Mouse (Mus musculus): ENCODE measurements around the gene Rhbdd3.
A peak's percentile ranks its signal among the peaks of the same experiment; 100 is the strongest.

Rhbdd3 gene

DNA sequence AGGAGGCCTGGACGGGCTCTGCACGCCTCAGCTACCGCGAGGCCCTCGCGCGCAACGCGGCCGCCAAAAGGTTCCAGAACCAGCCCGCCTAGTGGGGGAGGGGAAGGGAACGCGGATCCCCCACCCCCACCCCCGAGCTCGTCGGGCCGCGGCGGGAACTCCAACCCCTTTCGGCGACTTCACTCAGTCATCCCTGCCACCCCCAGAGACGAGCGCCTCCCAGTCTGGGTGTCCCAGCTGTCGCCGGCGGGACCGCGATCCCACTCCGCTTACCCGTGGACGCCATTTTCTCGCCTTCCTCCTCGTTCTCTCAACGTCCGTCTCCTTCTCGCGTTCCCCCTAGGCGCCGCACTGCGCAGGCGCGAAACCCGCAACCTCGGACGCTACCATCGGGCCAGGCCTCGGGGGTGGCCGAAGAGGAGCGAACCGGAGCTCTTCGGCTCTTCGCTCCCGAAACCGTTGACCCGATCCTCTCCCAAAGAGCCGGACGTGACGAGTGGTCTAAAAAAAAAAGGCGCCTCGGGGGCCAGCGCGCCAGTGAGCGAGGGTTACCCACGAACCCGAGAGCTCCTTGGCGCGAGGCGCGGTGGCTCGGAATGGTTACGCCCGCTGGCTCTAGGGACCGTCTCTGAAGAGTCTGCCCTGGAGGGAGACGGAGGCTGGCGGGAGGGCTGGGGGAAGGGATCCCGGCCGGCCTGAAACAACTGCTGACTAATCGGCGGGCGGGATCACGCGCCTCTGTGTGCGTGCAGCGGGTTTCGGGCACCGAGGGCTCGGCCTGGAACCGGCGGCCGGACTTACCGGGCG, at the start of gene Rhbdd3, which contains the start of gene Ewsr1:
TSS of gene Rhbdd3 (plus strand) at position 191 of the 807 bp plus-strand sequence.
TSS of gene Ewsr1 (minus strand) at position 531 of the 807 bp plus-strand sequence.
- DNase-seq: peak; percentile 98 to 100

DNA sequence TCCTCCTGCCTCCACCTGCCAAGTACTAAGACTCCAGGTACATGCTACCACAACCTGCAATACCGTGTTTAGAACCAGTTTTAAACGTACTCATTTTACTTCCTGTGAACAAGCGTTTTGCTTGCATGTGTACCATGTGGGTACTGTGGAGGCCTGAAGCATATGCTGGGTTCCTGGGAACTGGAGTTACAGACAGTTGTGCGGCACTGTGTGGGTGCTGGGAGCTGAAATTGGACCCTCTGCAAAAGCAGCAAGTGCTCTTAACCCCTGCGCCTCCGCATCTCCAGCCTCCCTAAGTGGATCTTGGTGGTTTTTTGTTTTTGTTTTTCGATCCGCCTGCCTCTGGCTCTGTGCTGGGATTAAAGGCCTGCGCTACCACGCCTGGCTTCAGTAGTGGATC, 47.1 kb upstream of the Rhbdd3 start:
- no peak for DNase-seq

DNA sequence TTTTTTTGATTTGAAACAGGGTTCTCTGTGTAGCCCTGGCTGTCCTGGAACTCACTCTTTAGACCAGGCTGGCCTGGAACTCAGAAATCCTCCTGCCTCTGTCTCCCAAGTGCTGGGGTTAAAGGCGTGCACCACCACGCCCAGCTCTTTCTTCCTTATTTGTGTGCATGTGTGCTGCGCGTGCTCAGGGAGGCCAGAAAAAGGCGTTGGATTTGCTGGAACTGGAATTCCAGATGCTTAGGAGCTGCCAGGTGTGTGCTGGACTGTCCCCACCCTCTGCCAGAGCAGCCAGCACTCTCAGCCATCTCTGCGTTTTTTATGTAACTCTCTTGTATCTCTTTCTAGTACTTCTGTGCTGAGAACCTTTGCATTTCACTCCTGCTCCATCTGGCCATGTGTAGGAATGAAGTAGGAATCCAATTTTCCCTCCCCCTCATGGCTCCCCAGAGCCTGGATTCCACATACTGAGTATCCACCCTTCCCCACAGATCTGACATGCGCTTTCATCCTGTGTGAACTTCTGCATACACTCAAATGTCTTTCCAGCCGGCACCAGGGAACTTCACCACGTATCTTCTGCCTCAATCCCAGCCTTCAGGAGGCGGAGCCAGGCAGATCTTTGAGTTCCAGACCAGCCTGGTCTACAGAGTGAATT, 46.4 kb upstream of the Rhbdd3 start:
- DNase-seq: no peak

DNA sequence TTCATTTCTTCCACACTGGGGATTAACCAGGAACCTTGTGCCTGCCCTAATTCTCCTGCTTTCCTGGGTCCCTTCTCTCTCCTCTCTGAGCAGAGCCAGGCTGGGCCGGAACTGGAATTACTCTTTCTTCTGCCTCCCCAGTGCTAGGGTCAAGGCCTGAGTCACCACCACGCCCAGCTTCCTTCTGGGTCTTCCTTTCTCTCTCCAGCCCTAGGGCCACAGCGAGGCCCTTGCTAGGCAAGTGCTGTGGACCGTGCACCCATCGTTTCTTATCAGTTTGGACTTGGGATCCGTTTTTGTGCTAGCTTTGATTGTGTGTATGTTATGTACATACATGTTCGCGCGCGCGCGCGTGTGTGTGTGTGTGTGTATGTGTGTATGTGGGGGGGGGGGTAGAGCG, 44.6 kb upstream of the Rhbdd3 start:
- no peak for DNase-seq

DNA sequence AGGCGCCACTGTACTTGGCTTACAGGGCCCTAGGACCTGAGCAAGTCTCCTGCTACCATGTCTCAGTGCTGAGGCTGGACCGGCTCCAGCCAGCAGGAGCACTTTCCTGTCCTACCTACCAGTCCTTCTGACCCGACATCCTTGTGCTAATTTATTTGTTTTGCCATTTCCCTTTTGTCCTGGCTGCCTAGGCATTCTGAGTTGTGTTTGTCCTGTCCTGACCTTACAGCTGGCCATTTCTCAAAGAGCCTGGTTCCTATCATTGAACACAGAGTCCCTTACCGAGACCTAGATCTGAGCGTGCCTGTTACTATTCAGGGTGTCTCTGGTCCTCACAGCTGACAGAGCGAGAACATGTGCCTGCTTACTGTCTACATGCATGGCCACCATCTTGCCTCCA, 43.9 kb upstream of the Rhbdd3 start:
- no peak for DNase-seq

DNA sequence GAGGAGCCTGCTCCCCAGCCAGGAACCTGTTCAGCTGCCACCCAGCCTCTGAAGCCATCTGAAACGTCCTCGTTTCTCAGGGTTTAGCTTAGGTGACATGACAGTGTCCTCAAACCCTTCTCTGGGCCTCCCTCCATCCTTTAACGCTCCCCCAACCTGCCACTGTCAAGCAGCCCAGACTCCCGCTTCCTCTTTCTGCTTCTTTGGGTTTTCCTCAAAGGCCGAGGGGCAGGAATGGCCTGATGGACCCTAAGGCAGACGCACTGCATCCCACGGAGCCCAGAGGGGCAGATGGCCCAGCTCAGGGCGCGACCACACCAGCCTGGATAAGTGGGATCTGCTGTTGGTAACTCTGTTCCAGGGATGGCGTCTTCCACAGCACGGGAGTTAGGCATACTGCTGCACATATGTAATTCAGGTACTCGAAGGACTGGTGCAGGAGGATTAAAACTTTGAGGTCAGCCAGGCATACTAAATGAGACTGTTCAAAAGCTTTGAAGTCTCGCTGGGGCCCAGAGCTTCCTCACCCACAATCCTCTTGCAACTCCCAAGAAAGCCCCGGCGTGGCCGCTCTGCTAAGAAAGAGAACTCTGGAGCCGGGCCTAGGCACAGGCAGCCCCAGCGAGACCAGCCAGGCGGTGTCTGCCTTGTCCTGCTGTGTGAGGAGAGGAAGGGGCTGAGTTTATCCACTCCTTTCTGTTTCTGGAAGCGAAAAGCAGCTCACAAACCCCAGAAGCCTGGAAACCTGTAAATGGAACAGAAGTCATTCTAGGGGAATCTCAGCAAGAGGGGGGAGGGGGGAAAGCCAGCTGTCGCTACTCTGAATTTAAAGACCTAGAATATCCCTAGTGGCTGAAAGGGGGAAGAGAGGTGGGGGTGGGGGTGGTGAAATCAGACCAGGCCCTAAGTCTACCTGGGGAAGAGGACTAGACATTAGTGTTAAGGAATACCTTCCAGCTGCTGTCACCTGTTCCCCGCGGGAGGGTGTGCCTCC, 42.5 kb upstream of the Rhbdd3 start:
- DNase-seq: no peak

DNA sequence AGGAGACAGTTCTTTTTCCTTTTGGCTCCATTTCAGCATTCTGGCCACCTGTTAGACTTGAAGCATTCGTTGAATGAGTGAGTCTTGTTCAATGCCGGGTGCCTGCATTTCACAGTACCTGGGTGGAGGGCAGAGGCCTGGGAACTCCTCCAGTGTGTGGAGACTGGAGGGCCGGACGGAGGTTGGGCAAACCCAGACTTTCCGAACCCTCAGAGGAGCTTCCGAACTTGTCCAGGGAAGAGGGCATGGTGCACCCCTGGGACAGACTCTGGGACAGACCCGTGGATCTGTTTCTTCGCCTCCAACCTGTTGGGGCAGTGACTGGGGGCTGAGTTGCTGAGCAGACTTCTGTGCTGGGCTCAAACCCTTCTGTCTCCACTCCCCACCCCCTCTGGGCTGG, 41.7 kb upstream of the Rhbdd3 start:
- no peak for DNase-seq

DNA sequence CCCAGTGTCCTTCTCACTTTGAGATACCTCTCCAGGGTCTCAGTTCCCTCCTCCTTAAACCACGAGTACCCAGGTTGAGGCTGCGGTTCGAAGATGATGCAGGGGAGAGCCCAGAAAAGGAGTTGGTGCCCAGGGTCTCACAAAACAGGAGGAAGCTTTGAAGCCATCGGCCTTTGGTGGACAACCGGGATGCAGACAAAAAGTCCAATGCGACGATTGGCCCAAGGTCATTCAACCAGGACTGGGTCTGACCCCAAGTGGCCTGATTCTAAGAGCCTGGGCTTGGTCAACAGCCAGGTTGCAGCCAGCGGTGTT, 41.2 kb upstream of the Rhbdd3 start:
- DNase-seq: no peak

DNA sequence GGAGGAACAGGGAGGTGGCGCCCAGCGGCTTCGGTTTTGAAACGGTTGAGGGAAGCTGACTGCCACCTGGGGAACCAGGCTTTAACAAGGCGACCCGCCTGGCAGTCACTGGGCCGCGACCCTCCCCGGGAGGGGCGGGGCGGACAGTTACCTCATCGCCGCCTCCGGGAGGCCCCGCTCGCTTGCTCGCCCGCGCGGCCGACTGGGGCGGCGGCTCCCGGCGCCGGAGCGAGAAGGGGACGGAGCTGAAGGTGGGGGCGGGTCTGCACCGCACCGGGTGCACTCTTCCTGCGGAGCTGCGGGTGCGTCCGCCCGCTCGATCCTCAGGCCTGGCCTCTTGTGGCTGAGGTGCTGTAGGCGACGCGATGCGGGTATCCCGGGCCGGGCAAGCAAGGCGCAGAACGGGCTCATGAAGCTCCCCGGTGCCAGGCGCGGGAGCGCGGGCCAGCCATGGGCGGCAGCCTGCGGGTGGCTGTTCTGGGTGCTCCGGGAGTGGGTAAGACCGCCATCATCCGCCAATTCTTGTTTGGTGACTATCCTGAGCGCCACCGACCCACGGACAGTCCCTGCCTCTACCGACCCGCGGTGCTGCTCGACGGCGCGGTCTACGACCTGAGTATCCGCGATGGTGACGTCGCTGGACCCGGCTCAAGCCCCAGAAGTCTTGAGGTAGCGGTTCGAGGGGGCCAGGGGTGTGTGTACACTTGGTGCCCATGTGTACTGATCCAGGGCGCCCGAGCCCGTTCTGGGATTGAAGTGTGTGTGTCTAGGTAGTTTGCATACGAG, 40.7 kb upstream of the Rhbdd3 start, which contains the start of gene Rasl10a:
TSS of gene Rasl10a (plus strand) at position 273 of the 786 bp plus-strand sequence.
- DNase-seq: peak in 1 of 2 experiments; percentile 33

DNA sequence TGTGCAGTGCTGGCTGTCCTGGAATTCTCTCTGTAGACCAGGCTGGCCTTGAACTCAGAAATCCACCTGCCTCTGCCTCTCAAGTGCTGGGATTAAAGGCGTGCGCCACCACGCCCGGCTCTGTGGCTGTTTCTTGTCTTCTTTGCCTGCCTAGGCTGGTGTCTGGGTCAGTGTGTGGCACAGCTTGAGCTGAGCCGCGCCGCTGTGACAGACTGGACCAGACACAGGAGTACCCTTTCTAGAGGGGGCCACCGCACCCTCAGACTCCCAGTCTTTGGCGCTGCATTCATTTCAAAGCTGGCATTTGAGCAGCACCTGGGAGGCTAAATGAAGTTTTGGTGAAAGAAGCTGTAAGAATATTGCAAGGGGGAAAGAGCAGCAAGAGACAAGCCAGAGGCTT, 39.9 kb upstream of the Rhbdd3 start:
- DNase-seq: no peak

DNA sequence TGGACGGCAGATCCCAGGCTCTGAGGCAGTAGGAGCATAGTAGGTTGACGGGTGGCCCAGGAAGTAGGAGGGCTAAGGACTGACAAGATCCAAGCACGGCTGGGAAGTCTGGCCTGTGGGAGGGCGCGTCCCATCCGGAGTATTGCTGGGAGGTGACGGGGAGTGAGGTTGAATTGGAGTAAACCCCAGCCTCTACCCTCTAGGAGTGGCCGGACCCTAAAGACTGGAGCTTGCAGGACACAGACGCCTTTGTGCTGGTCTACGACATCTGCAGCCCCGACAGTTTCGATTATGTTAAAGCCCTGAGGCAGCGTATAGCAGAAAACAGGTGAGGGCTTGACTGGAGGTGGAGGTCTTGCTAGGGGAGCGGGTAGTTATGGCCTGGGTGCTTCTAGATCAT, 39.5 kb upstream of the Rhbdd3 start:
- DNase-seq: no peak

DNA sequence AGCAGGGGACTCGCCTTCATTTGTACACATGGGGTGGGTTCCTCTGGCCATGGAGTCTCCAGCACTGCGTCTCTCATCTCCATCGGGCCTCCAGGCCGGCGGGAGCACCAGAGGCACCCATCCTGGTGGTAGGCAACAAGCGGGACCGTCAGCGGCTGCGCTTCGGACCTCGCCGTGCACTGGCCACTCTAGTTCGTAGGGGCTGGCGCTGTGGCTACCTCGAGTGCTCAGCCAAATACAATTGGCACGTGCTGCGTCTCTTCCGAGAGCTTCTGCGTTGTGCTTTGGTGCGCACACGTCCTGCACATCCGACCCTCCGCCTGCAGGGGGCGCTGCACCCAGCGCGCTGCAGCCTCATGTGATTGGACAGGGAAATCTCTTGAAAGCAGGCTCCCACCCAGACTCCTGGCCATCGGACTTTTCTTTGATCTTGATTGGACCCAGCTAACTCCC, 39.0 kb upstream of the Rhbdd3 start:
- DNase-seq: peak in 1 of 2 experiments; percentile 64

DNA sequence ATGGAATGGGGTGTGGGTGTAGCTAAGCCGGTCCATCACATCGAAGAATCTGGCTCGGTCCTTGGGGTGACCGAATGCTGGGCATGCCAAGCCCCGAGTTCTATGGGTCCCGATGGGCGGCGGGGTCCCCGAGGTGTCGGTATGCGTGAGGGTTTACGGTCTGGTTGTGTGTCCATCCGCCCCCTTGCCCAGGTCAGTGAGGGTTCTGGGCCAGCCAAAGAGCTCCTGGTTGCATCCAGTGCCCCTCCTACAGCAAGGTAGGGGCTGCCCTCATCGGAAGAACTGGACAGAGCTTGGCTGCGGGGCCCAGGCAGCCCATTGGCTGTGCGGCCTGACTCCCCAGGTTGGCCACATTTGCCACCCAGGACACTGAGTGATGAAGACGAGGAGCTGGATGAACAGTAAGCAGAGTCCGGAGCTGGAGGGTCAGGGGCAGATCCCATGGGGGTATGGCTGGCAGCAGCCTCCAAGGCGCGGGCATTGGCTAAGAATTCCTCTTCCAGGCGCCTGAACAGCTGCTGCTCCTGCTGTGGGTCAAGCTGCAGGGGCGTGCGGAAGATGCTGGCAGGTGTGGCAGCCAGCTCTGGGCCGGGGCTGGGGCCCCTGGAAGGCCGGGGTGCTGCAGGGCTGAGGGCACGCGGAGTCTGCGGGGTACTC, 37.8 kb upstream of the Rhbdd3 start:
- no peak for DNase-seq

DNA sequence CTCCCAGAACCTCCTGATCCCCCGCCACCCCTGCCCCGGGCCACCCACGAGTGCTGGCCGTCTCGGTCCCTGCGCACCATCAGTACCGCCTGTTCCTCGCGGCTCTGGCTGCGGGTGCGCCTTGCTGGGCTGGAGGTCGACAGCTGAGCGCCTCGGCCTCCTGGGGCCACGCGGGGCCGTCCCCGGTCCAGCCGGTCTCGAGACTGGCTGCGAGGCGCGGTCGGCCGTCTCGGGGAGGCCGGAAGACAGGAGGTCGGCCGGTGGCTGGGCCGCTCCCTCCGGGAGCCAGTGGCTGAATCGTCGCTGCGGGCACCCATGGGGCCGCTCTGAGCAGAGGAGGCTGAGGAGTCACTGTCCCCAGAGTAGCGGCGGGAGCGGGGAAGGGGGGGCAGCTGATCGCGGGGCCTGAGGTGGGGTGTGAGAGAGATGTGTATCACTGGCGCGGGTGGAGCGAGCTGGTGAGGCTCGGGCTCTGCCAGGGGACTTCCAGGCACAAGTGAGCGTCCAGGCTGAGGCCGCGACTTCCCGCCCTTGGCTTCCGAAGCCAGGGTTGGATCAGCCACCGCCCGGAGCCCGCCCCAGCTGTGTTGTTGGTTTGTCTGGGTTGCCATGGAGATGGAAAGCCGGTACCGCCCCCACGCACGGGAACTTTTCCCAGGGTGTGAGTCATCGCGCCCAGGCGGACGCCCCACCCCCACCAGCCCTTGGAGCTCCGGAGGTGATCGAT, 37.1 kb upstream of the Rhbdd3 start:
- peak; percentile 80 to 90 for DNase-seq

DNA sequence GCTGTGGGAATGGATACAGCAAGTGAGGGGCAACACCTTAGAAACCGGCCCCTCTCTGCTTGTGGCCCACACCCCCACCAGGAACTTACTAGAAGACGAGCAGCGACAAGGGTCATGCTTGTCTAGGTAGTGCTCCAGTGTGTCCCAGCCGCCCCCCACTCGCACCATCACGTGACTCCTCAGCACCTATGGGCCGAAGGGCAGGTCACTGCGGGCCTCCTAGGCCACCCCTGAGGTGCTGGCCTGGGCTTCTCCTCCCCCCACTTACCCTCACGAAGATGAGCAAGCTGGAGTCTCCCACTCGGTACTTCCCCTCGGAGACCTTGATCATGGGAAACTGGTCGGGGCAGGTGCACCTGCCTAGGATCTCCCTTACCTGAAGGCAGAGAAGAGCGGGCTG, 36.4 kb upstream of the Rhbdd3 start:
- DNase-seq: no peak

DNA sequence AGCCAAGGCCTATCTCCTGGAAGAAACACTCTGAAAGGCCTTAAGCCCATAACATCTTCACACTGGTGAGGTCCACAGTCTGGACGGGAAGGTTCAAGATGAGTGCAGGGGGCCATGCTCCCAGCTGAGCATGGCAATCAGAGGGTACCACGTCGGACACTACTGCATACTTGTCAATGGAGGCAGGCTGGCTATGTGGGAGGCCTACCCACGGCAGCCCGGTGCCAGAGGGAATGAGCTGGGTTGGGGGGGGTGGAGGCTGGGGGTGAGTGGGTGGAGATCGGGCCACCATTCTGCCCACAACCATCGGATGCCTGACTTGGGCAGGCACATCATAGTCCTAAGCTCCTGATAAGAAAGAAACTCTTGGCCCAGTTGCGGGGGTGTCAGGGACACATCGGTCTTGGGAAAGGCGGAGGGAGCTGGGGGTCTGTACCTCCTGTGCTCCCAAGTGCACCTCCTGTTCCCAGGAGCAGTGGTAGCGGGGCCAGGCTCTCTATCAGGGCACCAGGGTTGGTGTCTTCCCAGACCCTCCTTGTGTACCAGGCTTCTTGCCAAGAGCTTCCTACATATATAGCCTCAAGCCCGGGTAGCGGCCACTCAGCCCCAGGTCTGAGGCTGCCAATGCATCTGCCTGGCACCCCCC, 35.7 kb upstream of the Rhbdd3 start:
- DNase-seq: no peak

DNA sequence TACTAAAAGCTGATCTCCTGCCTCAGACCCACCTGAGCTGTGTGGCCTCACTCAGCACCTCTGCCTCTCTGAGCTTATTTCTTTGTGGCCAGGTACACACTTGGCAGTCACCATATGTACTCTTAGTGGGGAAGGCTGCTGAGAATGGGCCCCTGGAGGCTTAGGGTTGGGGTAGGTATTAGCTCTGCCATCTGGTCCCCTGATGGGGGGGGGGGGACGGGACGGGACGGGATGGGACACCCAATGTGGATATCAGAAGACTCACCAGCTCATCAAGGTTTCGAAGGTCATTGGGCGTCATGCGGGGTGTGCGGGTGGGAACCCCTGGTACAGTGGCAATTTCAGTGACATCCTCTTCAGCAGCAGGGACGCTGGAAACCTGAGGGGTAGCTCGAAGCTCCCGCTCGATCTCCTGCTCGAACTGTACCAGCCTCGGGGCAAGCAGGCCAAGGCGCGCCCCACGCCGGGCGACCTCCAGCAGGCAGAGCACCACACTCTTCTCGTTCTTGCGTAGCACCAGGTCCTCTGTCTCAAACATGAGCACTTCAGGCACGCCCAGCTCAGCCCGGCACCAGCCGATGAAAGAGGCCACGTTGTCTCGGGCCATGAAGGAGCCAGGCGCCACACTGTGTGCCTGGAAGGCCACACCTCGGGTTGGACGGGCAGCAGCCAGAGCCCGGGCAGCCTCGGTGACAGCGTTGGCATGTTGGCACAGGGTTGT, 35.0 kb upstream of the Rhbdd3 start:
- DNase-seq: peak; percentile 47 to 58

DNA sequence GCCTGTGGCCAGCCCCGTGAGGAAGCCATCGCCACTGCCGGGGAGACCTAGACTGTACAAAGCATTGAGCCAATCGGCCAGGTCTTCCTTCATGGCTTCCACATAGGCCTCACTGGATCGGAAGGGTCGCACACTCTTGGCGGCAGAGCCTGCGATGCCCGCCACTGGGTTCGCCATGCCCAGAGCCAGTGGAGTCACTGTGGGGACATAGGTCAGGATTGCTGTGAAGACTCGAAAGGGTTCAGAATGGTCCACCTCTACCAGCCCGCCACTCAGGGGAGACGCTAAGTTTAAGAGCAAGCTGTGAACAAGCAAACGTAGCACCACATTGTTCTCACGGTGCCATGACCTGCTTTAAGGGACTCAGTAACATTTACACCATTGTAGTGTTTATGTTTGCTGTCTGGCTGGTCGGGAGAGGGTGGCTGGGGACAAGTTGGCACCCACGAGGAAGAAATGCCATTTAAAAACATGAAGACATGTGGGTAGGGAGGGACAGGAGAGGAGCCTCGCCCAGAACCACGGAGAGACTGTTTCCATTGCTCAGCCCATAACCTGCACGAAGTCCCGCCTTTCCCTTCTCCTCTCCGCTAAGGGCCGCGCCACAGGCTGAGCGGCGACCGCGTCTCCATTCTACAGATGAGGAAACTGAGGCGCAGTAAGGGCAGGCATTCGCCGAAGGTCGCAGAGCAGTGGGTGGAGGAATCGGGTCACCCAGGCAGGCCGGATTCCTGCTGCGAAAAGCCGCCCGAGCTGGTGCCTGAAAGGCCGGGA, 34.3 kb upstream of the Rhbdd3 start:
- no peak for DNase-seq

All from cerebellum, postnatal 25 days (tissue).